In the genomic region with DNA sequence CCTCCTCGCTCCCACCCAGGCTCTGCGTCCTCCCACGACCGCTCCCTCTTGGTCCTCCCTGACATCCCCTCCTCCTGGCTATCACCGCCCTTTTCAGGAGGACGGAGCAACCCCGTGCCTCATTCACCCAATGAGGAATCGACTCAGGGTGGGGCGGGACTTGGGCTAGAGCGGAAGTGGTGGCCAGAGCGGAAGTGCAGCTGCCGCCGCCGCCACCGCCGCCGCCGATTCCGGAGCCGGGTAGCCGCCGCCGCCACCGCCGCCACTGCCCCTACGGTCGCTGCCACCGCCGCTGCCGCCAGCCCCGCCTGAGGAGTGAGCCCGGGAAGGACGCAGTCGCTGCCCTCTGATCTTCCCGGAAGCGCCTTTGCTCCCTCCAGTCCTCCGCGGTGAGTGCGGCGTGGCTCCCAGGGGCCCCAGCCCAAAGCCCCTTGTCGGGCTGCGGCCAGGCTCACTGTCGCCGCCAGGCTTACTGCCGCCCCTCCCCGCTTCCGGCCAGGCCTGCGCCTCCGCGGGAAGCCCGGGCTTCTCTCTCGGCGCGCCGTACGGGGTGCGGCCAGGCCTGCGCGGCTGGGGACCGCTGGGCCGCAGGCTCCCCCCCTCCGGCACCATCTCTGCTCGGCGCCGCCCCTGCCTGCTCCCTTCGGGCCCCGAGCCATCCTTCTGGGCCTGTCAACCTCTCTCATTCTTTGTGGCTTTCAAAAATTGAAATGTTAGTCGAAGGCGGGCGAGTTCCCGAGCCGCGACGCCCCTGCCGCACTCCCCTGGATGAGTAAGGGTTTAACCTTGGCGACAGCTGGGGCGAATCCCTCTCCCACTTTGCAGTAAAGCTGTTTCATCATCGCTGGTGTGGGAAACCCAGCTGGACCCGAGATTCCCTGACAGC, we compare ENCODE assay signal across 8 mouse cellular contexts. TPM values are rescaled to one million over a fixed set of nuclear protein-coding genes. Genes with fewer than 3 reads are reported as not detected.
DNase-seq lines count a peak whose midpoint lies in the region; ATAC-seq lines count a peak whose summit lies in the region.

No protein-coding gene starts in this region.

- H3K4me3 ChIP-seq in hindbrain, embryonic 11.5 days (ENCODE audit: low read depth, low read length), result peak overlapping the region; percentile 59

- WGBS in hindbrain, embryonic 11.5 days, result under 1% methylated on average over 36 of the region's 79 CpGs

- peak; percentile 99 for DNase-seq in R1 (ENCODE audit: low read depth, low spot score)
- DNase-seq in cerebellum, adult 9-11 months, result peak; percentile 97
- DNase-seq in hindbrain, embryonic 11.5 days (ENCODE audit: low spot score), result peak; percentile 95
- peak; percentile 75 to 82 for DNase-seq in layer of hippocampus, postnatal 25 days (ENCODE audit: extremely low spot score in 1 of 2, low spot score in 1 of 2)
- DNase-seq in lung, postnatal 25 days (ENCODE audit: low spot score), result peak; percentile 98
- DNase-seq in retina, adult 2 months (ENCODE audit: low read depth, low spot score), result peak; percentile 83
- peak; percentile 91 for DNase-seq in thymus, postnatal 25 days

- H3K9ac ChIP-seq in hindbrain, embryonic 11.5 days (ENCODE audit: low read depth, low read length), result peak overlapping the region; percentile 74

- peak; percentile 96 for ATAC-seq in frontal cortex, adult (ENCODE audit: low TSS enrichment)
- ATAC-seq in hindbrain, embryonic 11.5 days (ENCODE audit: low FRiP score), result peak; percentile 100

- no peaks in the 10 kb centered on the region for H3K9me3 ChIP-seq in hindbrain, embryonic 11.5 days (ENCODE audit: control insufficient read depth, low read length)

- H3K27me3 ChIP-seq in hindbrain, embryonic 11.5 days (ENCODE audit: control insufficient read depth, insufficient read depth, low read length), result no peaks in the 10 kb centered on the region

- H3K4me2 ChIP-seq in hindbrain, embryonic 11.5 days (replicated peaks; ENCODE audit: low read depth, low read length), result peak overlapping the region; percentile 56

- H3K4me1 ChIP-seq in hindbrain, embryonic 11.5 days (replicated peaks; ENCODE audit: control insufficient read depth, insufficient read depth, low read length), result peaks cover 5% of the 10 kb centered on the region

- no peaks in the 10 kb centered on the region for H3K36me3 ChIP-seq in hindbrain, embryonic 11.5 days (ENCODE audit: control insufficient read depth, insufficient read depth, low read length)

- peak overlapping the region; percentile 82 for H3K27ac ChIP-seq in hindbrain, embryonic 11.5 days (ENCODE audit: low read depth, low read length)

RNA-seq across cellular contexts. Expression of gene Ywhab, which starts 0.5 kb away (rescaled TPM):
- polyA plus RNA-seq in hindbrain, embryonic 11.5 days (2014; fragmentation: Nextera tagmentation; extraction: Ambion mirVana), result 327 and 328 TPM in 2 replicates
- total RNA-seq in layer of hippocampus, postnatal 25 days (2021), result 100 to 1,000 TPM; 506 to 588 TPM

RNA-seq across cellular contexts. Expression of gene Pabpc1l, which starts 30.0 kb away (rescaled TPM):
- 0.62 and 1.2 TPM in 2 replicates for polyA plus RNA-seq in hindbrain, embryonic 11.5 days (2014; fragmentation: Nextera tagmentation; extraction: Ambion mirVana)
- total RNA-seq in layer of hippocampus, postnatal 25 days (2021), result 1 to 10 TPM in 1 of 2 experiments, under 1 TPM in 1; 0.32 to 1.3 TPM

Comparison
In these comparisons a context has a peak if more than half of its experiments do, and no peak if none do; other contexts are left out.
1. Peak in every context shown above with its lines: DNase-seq, ATAC-seq, H3K4me3 ChIP-seq and H3K27ac ChIP-seq.